Mouse (Mus musculus): ENCODE results near the gene Jak1. TPM values are rescaled to one million over a fixed set of nuclear protein-coding genes. Genes with fewer than 3 reads are reported as not detected.

Jak1 gene
- polyA plus RNA-seq, 1 experiment from 2014 or later, result 80.0 TPM

DNA sequence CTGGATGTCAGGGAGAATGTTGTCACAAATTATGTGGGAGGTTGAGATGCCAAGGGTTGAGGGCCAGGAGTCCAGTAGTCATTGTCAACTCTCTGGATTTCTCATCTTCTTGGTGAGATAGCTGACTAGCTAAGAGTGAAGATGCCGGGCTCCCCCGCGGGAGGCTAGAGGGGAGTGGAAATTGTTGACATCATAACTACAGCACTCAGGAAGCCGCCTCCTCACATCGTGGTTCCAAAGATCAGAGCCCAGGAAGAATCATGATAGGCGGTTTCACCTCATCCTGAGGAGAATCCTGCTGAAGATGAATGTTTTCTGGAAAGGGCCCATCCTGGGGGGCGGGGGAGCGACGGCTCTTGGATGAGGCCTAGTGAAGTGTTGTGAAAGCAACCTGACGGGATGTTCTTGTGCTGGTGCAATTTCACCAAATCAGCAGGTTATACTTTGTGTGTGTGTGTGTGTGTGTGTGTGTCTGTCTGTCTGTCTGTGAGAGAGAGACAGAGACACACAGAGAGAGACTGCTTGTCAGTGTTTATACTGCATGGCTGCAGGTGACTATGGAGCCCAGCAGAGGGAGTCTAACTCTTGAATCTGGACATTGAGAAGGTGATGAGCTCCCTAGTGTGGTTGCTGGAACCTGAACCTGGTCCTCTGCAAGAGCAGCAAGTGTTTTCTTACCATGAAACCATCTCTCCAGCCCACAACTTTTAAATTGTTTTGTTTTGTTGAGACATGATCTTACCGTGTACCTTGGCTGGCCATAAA lies 118.0 kb downstream of the Jak1 start:
- H3K9me3 ChIP-seq (ENCODE audit: control insufficient read depth, low read length), result no peaks in the 10 kb centered on the region; the same call in 1 of the 2 replicates
- H3K4me1 ChIP-seq (replicated peaks; ENCODE audit: control insufficient read depth, insufficient read depth, low read length), result no peaks in the 10 kb centered on the region
- no peaks in the 10 kb centered on the region; the same call in 1 of the 2 replicates for H3K36me3 ChIP-seq (ENCODE audit: control insufficient read depth, insufficient read depth, low read length)
- H3K27ac ChIP-seq (ENCODE audit: low read depth, low read length), result no peak overlapping the region
- 81% methylated on average over 11 of the region's 11 CpGs for WGBS
- no peak overlapping the region for H3K9ac ChIP-seq (ENCODE audit: low read depth, low read length)
- H3K4me2 ChIP-seq, result no peak overlapping the region
- no peak overlapping the region for H3K4me3 ChIP-seq (ENCODE audit: low read depth, low read length)
- ATAC-seq (replicated peaks; ENCODE audit: low FRiP score), result no peak
- DNase-seq (ENCODE audit: low spot score), result no peak
- no peaks in the 10 kb centered on the region for H3K27me3 ChIP-seq (replicated peaks; ENCODE audit: control insufficient read depth, insufficient read depth, low read length)

DNA sequence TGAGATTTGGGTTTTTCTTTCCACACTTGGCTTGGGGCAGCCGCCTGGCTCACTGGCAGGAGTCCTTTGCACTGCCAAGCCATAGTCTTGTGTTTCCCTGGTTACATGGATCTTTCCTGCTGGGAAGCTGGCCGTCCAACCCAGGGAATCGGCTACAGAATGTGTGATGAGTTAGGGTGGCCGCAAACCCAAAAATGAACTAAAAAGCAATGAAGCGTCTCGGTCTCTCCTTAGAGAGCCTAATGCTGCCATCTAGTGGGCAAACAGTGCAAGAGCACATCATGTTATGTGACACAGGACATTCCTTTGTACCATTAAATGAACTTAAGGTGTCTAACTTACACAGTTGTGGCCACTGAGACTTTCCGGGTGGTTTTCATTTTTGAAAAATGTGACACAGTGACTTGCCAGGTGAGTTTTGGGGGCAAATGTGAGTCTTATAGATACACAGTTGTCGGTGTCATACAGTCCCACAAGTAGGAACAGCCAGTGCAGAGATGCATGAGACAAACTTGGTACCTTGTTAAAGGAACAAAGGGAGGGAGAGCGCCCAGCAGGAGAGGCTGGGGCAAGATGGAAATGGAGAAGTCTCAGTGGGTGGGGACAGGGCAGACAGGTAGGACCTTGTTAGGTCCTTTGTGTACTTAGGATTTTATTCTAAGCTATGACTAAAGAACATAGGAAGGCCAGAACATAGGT lies 118.9 kb downstream of the Jak1 start:
- Histone ChIP-seq H3K4me2 (no peak overlapping the region), H3K4me3 (ENCODE audit: low read depth, low read length) (no peak overlapping the region), H3K27ac (ENCODE audit: low read depth, low read length) (no peak overlapping the region), H3K27me3 (replicated peaks; ENCODE audit: control insufficient read depth, insufficient read depth, low read length) (no peaks in the 10 kb centered on the region), H3K4me1 (replicated peaks; ENCODE audit: control insufficient read depth, insufficient read depth, low read length) (no peaks in the 10 kb centered on the region), H3K36me3 (ENCODE audit: control insufficient read depth, insufficient read depth, low read length) (no peaks in the 10 kb centered on the region; the same call in 1 of the 2 replicates), H3K9me3 (ENCODE audit: control insufficient read depth, low read length) (no peaks in the 10 kb centered on the region; the same call in 1 of the 2 replicates), H3K9ac (ENCODE audit: low read depth, low read length) (no peak overlapping the region)
- peak; percentile 49 for DNase-seq (ENCODE audit: low spot score)
- WGBS, result 38% methylated on average over 9 of the region's 9 CpGs
- ATAC-seq (replicated peaks; ENCODE audit: low FRiP score), result no peak; the same call in 1 of the 2 replicates

DNA sequence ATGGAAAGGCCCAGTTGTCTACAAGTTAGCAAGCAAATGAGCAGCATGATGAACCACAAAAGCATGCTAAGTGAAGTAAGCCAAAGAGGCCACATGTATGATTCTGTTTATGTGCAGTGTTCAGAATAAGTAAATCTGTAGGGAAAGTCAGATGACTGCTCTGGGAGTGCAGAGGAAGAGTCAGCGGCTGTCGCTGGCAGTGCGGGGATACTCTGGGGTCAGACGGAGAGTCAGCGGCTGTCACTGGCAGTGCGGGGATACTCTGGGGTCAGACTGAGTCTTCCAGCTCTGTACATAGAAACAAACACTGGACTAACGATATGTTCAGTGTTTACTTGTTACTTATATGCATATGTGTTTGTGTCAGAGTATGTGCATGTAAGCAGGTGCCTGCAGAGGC lies 120.3 kb downstream of the Jak1 start:
- no peak overlapping the region for H3K4me3 ChIP-seq (ENCODE audit: low read depth, low read length)
- H3K4me2 ChIP-seq, result no peak overlapping the region
- H3K36me3 ChIP-seq (ENCODE audit: control insufficient read depth, insufficient read depth, low read length), result no peaks in the 10 kb centered on the region
- no peak overlapping the region for H3K27ac ChIP-seq (ENCODE audit: low read depth, low read length)
- 80% methylated on average over 7 of the region's 7 CpGs for WGBS
- no peak for DNase-seq (ENCODE audit: low spot score)
- no peaks in the 10 kb centered on the region for H3K27me3 ChIP-seq (replicated peaks; ENCODE audit: control insufficient read depth, insufficient read depth, low read length)
- no peaks in the 10 kb centered on the region for H3K4me1 ChIP-seq (replicated peaks; ENCODE audit: control insufficient read depth, insufficient read depth, low read length)
- H3K9me3 ChIP-seq (ENCODE audit: control insufficient read depth, low read length), result no peaks in the 10 kb centered on the region; the same call in 1 of the 2 replicates
- H3K9ac ChIP-seq (ENCODE audit: low read depth, low read length), result no peak overlapping the region
- ATAC-seq (replicated peaks; ENCODE audit: low FRiP score), result no peak

DNA sequence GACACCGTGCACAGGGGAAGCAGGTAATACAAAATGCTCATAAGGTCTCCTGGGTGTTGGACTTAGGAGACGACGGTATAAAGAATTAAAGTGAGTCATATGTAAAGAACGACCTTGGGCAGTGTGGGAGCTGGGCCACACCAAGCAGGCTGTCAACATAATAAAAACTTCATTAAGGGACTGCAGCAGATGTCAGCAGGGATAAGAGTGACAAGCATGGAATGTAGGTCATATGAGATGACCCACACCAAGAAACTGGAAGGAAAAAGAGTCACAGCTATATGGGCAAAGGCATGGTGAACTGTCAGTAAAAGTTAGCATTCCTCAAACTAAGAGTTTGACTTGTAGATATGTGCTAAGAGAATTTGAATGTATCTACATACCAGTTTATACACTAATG lies 120.7 kb downstream of the Jak1 start:
- WGBS, result 74% methylated on average over 4 of the region's 4 CpGs
- Histone ChIP-seq H3K4me2 (no peak overlapping the region), H3K9me3 (ENCODE audit: control insufficient read depth, low read length) (no peaks in the 10 kb centered on the region; the same call in 1 of the 2 replicates), H3K27ac (ENCODE audit: low read depth, low read length) (no peak overlapping the region), H3K27me3 (replicated peaks; ENCODE audit: control insufficient read depth, insufficient read depth, low read length) (no peaks in the 10 kb centered on the region), H3K9ac (ENCODE audit: low read depth, low read length) (no peak overlapping the region), H3K4me1 (replicated peaks; ENCODE audit: control insufficient read depth, insufficient read depth, low read length) (no peaks in the 10 kb centered on the region), H3K4me3 (ENCODE audit: low read depth, low read length) (no peak overlapping the region), H3K36me3 (ENCODE audit: control insufficient read depth, insufficient read depth, low read length) (no peaks in the 10 kb centered on the region)
- ATAC-seq (replicated peaks; ENCODE audit: low FRiP score) (no peak), DNase-seq (ENCODE audit: low spot score) (no peak)

DNA sequence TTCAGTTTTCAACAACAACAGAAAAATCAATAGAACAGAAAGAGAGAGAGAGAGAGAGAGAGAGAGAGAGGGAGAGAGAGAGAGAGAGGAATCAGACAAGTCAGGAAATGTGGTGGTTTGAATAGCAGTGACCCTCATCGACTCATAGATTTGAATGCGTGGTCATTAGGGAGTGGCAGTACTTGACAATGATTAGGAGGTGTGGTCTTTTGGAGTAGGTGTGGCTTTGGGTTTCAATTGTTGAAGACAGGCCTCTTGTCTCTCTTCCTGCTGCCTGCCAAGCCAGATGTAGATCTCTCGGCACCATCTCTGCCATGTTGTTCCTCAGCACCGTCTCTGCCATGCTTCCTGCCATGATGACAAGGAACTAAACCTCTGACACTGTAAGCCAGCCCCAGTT lies 121.2 kb downstream of the Jak1 start:
- no peak for ATAC-seq (replicated peaks; ENCODE audit: low FRiP score)
- no peak for DNase-seq (ENCODE audit: low spot score)
- WGBS, result 58% methylated on average over 4 of the region's 4 CpGs
- no peaks in the 10 kb centered on the region; the same call in 1 of the 2 replicates for H3K9me3 ChIP-seq (ENCODE audit: control insufficient read depth, low read length)
- no peaks in the 10 kb centered on the region for H3K36me3 ChIP-seq (ENCODE audit: control insufficient read depth, insufficient read depth, low read length)
- no peak overlapping the region for H3K4me3 ChIP-seq (ENCODE audit: low read depth, low read length)
- no peaks in the 10 kb centered on the region for H3K27me3 ChIP-seq (replicated peaks; ENCODE audit: control insufficient read depth, insufficient read depth, low read length)
- H3K4me1 ChIP-seq (replicated peaks; ENCODE audit: control insufficient read depth, insufficient read depth, low read length), result no peaks in the 10 kb centered on the region
- H3K27ac ChIP-seq (ENCODE audit: low read depth, low read length), result no peak overlapping the region
- H3K9ac ChIP-seq (ENCODE audit: low read depth, low read length), result no peak overlapping the region
- H3K4me2 ChIP-seq, result no peak overlapping the region

DNA sequence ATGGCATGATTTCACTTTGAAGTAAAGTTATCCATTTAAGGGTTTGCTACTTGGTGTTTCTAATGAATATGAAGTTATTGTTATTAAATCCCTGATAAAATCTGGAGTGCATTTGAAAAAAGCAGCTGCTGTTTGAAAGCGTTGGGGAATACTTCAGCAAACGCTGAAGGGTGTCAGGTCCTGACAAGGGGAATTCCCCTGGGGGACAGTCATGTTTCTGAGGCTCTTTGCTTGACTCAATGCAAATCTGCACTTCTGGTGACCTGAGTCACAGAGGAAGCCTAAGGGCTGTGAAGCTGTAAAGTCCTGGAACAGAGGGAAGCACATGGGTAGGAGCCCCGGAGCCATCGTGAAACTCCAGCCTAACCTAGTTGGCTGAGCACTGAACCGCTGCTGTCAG lies 123.3 kb downstream of the Jak1 start:
- H3K9ac ChIP-seq (ENCODE audit: low read depth, low read length), result no peak overlapping the region
- no peaks in the 10 kb centered on the region for H3K36me3 ChIP-seq (ENCODE audit: control insufficient read depth, insufficient read depth, low read length)

DNA sequence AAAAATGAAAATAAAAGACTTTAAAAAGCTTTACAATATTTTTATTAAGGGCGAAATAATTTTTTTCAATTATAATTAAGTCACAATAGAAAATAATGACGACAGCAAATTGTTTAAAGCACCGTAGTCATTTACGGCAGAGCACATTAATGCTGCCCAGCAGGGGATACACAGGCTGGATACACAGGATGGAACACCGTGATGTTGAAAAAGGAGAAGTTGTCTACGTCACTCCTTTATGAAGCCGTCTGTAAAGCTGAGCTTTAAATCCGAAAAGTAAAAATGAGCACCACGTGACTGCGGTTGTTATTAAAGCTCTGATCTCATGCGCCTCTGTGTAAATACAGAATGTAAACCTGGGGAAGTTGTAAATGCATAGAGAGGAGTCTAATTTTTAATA lies 127.1 kb downstream of the Jak1 start:
- Histone ChIP-seq H3K27ac (ENCODE audit: low read depth, low read length) (no peak overlapping the region), H3K4me3 (ENCODE audit: low read depth, low read length) (no peak overlapping the region), H3K4me2 (no peak overlapping the region), H3K9me3 (ENCODE audit: control insufficient read depth, low read length) (no peaks in the 10 kb centered on the region), H3K27me3 (replicated peaks; ENCODE audit: control insufficient read depth, insufficient read depth, low read length) (no peaks in the 10 kb centered on the region), H3K9ac (ENCODE audit: low read depth, low read length) (no peak overlapping the region), H3K36me3 (ENCODE audit: control insufficient read depth, insufficient read depth, low read length) (no peaks in the 10 kb centered on the region), H3K4me1 (replicated peaks; ENCODE audit: control insufficient read depth, insufficient read depth, low read length) (no peaks in the 10 kb centered on the region)
- ATAC-seq (replicated peaks; ENCODE audit: low FRiP score), result no peak
- no peak for DNase-seq (ENCODE audit: low spot score)
- 82% methylated on average over 11 of the region's 11 CpGs for WGBS

More for the DNA sequence above, 123.3 kb downstream of the Jak1 start:
- H3K9me3 ChIP-seq (ENCODE audit: control insufficient read depth, low read length), result no peaks in the 10 kb centered on the region
- no peak for ATAC-seq (replicated peaks; ENCODE audit: low FRiP score)
- H3K27ac ChIP-seq (ENCODE audit: low read depth, low read length), result no peak overlapping the region
- no peaks in the 10 kb centered on the region for H3K4me1 ChIP-seq (replicated peaks; ENCODE audit: control insufficient read depth, insufficient read depth, low read length)
- no peak overlapping the region for H3K4me3 ChIP-seq (ENCODE audit: low read depth, low read length)
- no peaks in the 10 kb centered on the region for H3K27me3 ChIP-seq (replicated peaks; ENCODE audit: control insufficient read depth, insufficient read depth, low read length)
- 74% methylated on average over 5 of the region's 5 CpGs for WGBS
- DNase-seq (ENCODE audit: low spot score), result no peak
- H3K4me2 ChIP-seq, result no peak overlapping the region

DNA sequence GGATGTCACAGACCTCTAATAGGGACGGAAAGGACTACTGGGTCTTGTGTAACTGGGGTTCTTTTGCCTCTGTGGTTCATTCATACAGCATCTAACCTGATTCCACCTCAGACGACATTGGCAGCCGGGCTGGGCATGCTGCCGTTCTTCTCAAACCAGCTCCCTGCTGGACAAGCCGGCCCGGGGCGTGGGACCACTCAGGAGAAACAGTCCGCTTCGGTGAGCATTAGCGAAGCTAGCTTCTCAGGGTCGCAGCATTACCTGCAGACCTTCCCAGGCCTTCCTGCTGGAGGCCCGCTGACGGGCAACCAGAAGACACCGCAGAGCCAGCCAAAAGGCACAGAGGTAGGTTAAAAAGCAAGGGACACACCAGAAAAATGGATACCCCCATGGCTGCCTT lies 129.2 kb downstream of the Jak1 start:
- no peaks in the 10 kb centered on the region for H3K36me3 ChIP-seq (ENCODE audit: control insufficient read depth, insufficient read depth, low read length)
- WGBS, result 91% methylated on average over 14 of the region's 14 CpGs
- H3K27ac ChIP-seq (ENCODE audit: low read depth, low read length), result no peak overlapping the region
- no peak overlapping the region for H3K9ac ChIP-seq (ENCODE audit: low read depth, low read length)
- H3K27me3 ChIP-seq (replicated peaks; ENCODE audit: control insufficient read depth, insufficient read depth, low read length), result no peaks in the 10 kb centered on the region
- H3K4me2 ChIP-seq, result no peak overlapping the region
- no peaks in the 10 kb centered on the region for H3K4me1 ChIP-seq (replicated peaks; ENCODE audit: control insufficient read depth, insufficient read depth, low read length)
- no peak overlapping the region for H3K4me3 ChIP-seq (ENCODE audit: low read depth, low read length)
- DNase-seq (ENCODE audit: low spot score) (no peak), ATAC-seq (replicated peaks; ENCODE audit: low FRiP score) (no peak)
- no peaks in the 10 kb centered on the region for H3K9me3 ChIP-seq (ENCODE audit: control insufficient read depth, low read length)

DNA sequence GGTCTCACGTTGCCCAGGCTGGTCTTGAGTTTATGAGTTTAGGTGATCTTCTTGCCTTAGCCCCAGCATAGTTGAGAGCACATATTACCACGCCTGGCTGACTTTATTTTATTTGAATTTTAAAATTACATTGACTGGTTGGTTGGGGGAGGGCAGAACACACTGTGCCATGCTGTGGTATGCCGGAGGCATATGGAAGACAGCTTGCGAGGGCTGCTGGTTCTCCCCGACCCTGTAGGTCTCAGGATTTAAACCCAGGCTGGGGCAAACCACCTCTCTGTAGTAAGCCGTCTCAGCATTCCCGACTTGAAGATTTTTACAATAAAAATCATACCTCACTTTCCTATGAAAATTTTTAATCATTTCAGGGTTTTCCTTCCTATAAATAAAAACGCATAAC lies 130.1 kb downstream of the Jak1 start:
- Histone ChIP-seq H3K36me3 (ENCODE audit: control insufficient read depth, insufficient read depth, low read length) (no peaks in the 10 kb centered on the region), H3K27ac (ENCODE audit: low read depth, low read length) (no peak overlapping the region), H3K27me3 (replicated peaks; ENCODE audit: control insufficient read depth, insufficient read depth, low read length) (no peaks in the 10 kb centered on the region), H3K4me2 (no peak overlapping the region), H3K4me3 (ENCODE audit: low read depth, low read length) (no peak overlapping the region), H3K9ac (ENCODE audit: low read depth, low read length) (no peak overlapping the region), H3K4me1 (replicated peaks; ENCODE audit: control insufficient read depth, insufficient read depth, low read length) (no peaks in the 10 kb centered on the region), H3K9me3 (ENCODE audit: control insufficient read depth, low read length) (no peaks in the 10 kb centered on the region)
- DNase-seq (ENCODE audit: low spot score) (no peak), ATAC-seq (replicated peaks; ENCODE audit: low FRiP score) (no peak)
- 87% methylated on average over 8 of the region's 8 CpGs for WGBS
